Mouse (Mus musculus) frontal cortex, postnatal 25 days (tissue): ENCODE measurements around the gene Zc3h12c.

Source experiments
- DNase-seq, 2 experiments: peaks; one replicate each; pipeline ENCODE4 v3.0.0; 2022; ENCODE audit warnings: low spot score in 2 of 2

Gene Zc3h12c

GRCm38 (mm10) chr9:52167863-52168685 lies at the start of gene Zc3h12c:
TSS of gene Zc3h12c (minus strand) at chr9:52168572.
- DNase-seq, result peak; percentile 31 to 35

- DNase-seq, result no peak
Measured at GRCm38 (mm10) chr9:52217636-52218035, 49.3 kb upstream of the Zc3h12c start.

GRCm38 (mm10) chr9:52215291-52215690 lies 46.9 kb upstream of the Zc3h12c start:
- no peak for DNase-seq

- no peak for DNase-seq
Measured at GRCm38 (mm10) chr9:52212416-52212815, 44.0 kb upstream of the Zc3h12c start.

- no peak for DNase-seq
Measured at GRCm38 (mm10) chr9:52208510-52209030, 40.2 kb upstream of the Zc3h12c start.

- DNase-seq, result peak in 1 of 2 experiments; percentile 17
Measured at GRCm38 (mm10) chr9:52203189-52203588, 34.8 kb upstream of the Zc3h12c start.

- no peak for DNase-seq
Measured at GRCm38 (mm10) chr9:52200271-52200670, 31.9 kb upstream of the Zc3h12c start.

- no peak for DNase-seq
Measured at GRCm38 (mm10) chr9:52195853-52196252, 27.5 kb upstream of the Zc3h12c start.

- DNase-seq, result no peak
Measured at GRCm38 (mm10) chr9:52193851-52194250, 25.5 kb upstream of the Zc3h12c start.

GRCm38 (mm10) chr9:52190907-52191306 lies 22.5 kb upstream of the Zc3h12c start:
- DNase-seq, result no peak

GRCm38 (mm10) chr9:52188106-52188505 lies 19.7 kb upstream of the Zc3h12c start:
- DNase-seq, result no peak

GRCm38 (mm10) chr9:52186296-52186941 lies 18.0 kb upstream of the Zc3h12c start:
- DNase-seq, result no peak

- DNase-seq, result no peak
Measured at GRCm38 (mm10) chr9:52181419-52181818, 13.0 kb upstream of the Zc3h12c start.

- DNase-seq, result no peak
Measured at GRCm38 (mm10) chr9:52180851-52181250, 12.5 kb upstream of the Zc3h12c start.

GRCm38 (mm10) chr9:52175257-52175859 lies 7.0 kb upstream of the Zc3h12c start:
- no peak for DNase-seq

- no peak for DNase-seq
Measured at GRCm38 (mm10) chr9:52174671-52175111, 6.3 kb upstream of the Zc3h12c start.

- no peak for DNase-seq
Measured at GRCm38 (mm10) chr9:52173937-52174336, 5.6 kb upstream of the Zc3h12c start.

GRCm38 (mm10) chr9:52172550-52172949 lies 4.2 kb upstream of the Zc3h12c start:
- no peak for DNase-seq

- DNase-seq, result no peak
Measured at GRCm38 (mm10) chr9:52170671-52171070, 2.3 kb upstream of the Zc3h12c start.

GRCm38 (mm10) chr9:52170131-52170530 lies 1.8 kb upstream of the Zc3h12c start:
- DNase-seq, result no peak

GRCm38 (mm10) chr9:52168686-52169270 lies 406 bp upstream of the Zc3h12c start:
- peak; percentile 53 to 61 for DNase-seq

GRCm38 (mm10) chr9:52167506-52167862 lies 888 bp downstream of the Zc3h12c start:
- no peak for DNase-seq
